Mouse (Mus musculus) hindbrain, postnatal 0 days (tissue): Measurements from ENCODE around the gene Tmem8b. TPM values are rescaled to one million over a fixed set of nuclear protein-coding genes. Genes with fewer than 3 reads are reported as not detected.

Source experiments
- ATAC-seq: fragments of 200-750 bp; cut with Nextera tagmentation; 2 replicates; pipeline ENCODE4 v1.8.0; 2017; ENCODE audit warnings: mild to moderate bottlenecking, moderate TSS enrichment, moderate library complexity
- DNase-seq: peaks from one replicate; pipeline ENCODE4 v3.0.0-alpha.2; 2015; ENCODE audit warnings: low spot score
- H3K27ac ChIP-seq: fragments of 300-500 bp; sonication (generic); 2 replicates; pipeline ENCODE4 v1.5.1; 2014; ENCODE audit warnings: mild to moderate bottlenecking
- H3K27me3 ChIP-seq: fragments of 300-500 bp; sonication (generic); 2 replicates; pipeline ENCODE4 v1.6.1; 2014; ENCODE audit warnings: low read length, mixed read lengths; ENCODE audit not compliant: insufficient read depth
- H3K36me3 ChIP-seq: fragments of 300-500 bp; sonication (generic); 2 replicates; pipeline ENCODE4 v1.6.1; 2014; ENCODE audit warnings: low read length, mixed read lengths; ENCODE audit not compliant: insufficient read depth
- H3K4me1 ChIP-seq: fragments of 300-500 bp; sonication (generic); 2 replicates; pipeline ENCODE4 v1.6.1; 2014; ENCODE audit warnings: antibody characterized with exemption, low read length, mixed read lengths; ENCODE audit not compliant: insufficient read depth
- H3K4me2 ChIP-seq: fragments of 300-500 bp; sonication (generic); 2 replicates; pipeline ENCODE4 v1.6.1; 2014; ENCODE audit warnings: low read depth, mild to moderate bottlenecking, low read length, moderate library complexity, mixed read lengths
- H3K4me3 ChIP-seq: fragments of 300-500 bp; sonication (generic); 2 replicates; pipeline ENCODE4 v1.5.1; 2014; ENCODE audit warnings: low read length
- H3K9ac ChIP-seq: fragments of 300-500 bp; sonication (generic); replicated peaks from 2 replicates; pipeline ENCODE4 v1.6.1; 2014; ENCODE audit warnings: mild to moderate bottlenecking, low read length, moderate library complexity, mixed read lengths
- H3K9me3 ChIP-seq: fragments of 300-500 bp; sonication (generic); 2 replicates; pipeline ENCODE4 v1.6.1; 2016; ENCODE audit warnings: low read length, mixed read lengths
- CTCF ChIP-seq: IDR thresholded peaks from 2 replicates; pipeline ENCODE4 v1.5.1; 2016; ENCODE audit warnings: antibody characterized with exemption, control low read depth, low read depth
- WGBS: fragments of 180-500 bp; shearing (Covaris S2); extraction: QIAGEN DNeasy Blood & Tissue Kit; methylation state at CpG from one replicate; pipeline ENCODE4 v1.1.7; 2014; 5-methylcytosine and 5-hydroxymethylcytosine counted together
- polyA plus RNA-seq: library from polyadenylated mRNA; unstranded; fragments of >200 nt; fragmentation: Nextera tagmentation; extraction: Ambion mirVana; gene quantifications from 2 replicates; pipeline ENCODE4 v1.2.1, GENCODE M21; 2015
- total RNA-seq: library from RNA; depleted of rRNA; stranded (reverse); fragments of >200 nt; gene quantifications from 2 replicates; pipeline ENCODE4 v1.2.3, GENCODE M21; 2014

Tmem8b gene
- total and polyA plus RNA-seq, 2 experiments from 2014 or later: 11.4 to 31.6 TPM

DNA sequence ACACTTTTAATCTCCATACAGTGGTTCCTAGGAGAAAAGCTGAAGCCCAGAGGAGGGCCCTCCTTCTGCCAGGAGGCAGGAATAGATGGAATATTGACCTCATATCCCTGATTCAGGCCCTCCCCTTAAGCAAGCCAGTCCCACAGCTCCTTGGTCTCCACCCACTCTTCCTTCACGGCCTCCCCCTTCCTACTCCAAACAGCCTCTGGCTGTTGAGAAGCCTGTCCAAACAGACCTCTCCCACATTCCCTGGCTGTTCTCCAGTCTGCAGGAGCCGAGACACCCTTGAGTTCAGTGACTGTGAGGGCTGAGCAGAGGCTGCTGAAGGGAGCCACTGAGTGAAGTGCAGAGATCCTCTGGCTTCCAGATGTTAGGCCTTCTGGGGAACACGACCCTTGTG lies 58.2 kb downstream of the Tmem8b start, which contains the start of gene Hrct1:
Gene Hrct1 (plus strand): TSS at position 194 of the 400 bp plus-strand sequence.
- no peak for TF ChIP-seq CTCF
- H3K4me1 ChIP-seq: no peaks in the 10 kb centered on the region
- peak within 1 kb of the TSS; percentile 16; the same call in 1 of the 2 replicates for H3K27ac ChIP-seq
- 46% methylated on average over 3 of the region's 3 CpGs for WGBS
- no peak for ATAC-seq
- H3K9ac ChIP-seq: no peak within 1 kb of the TSS
- H3K9me3 ChIP-seq: no peaks in the 10 kb centered on the region
- H3K27me3 ChIP-seq: no peaks in the 10 kb centered on the region
- no peaks in the 10 kb centered on the region for H3K36me3 ChIP-seq
- no peak within 1 kb of the TSS for H3K4me2 ChIP-seq
- DNase-seq: no peak
- no peak within 1 kb of the TSS for H3K4me3 ChIP-seq

DNA sequence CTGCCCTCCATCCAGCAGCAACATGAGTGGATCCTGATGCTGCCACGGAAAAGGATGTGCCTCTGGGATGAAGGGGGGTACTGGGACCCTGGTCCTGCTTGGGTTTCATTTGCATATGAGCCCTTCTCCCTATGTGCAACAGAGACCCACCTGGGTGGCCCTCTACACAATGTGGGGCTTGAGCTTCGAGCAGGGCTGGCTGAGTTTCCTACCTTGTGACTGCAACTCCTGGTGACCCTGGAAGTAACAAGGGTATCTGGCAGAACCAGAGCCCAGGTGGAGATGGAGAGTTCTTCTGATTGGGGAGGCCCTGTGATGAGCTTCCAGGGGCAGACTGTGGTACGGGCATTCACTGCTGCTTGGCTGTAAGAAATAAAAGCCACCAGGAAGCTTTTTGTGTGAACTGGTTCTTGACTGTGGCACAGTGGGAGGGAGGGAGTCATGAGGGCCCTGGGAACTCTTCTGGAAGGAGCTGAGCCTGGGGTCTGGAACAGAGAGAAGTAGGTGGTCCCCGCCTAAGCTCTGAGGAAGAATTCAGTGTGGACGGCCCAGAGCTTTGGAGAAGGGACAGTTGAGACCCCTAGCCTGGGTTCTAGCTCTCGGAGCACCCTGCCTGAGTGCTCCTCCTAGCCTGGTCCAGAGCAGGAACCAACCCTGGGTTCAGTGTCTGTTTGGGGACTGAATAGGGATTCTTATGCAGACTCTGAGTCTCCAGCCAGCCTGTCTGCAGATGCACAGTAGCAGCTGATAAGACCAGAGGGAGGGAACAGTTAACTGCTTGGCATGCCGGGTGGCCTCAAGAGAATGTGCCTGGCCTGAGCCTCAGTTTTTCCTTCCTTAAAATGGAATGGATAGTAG lies 59.2 kb downstream of the Tmem8b start:
- H3K27ac ChIP-seq: peak overlapping the region; percentile 16; the same call in 1 of the 2 replicates
- no peak overlapping the region for H3K9ac ChIP-seq
- H3K9me3 ChIP-seq: no peaks in the 10 kb centered on the region
- H3K36me3 ChIP-seq: no peaks in the 10 kb centered on the region
- H3K4me1 ChIP-seq: no peaks in the 10 kb centered on the region
- TF ChIP-seq CTCF: no peak
- H3K27me3 ChIP-seq: no peaks in the 10 kb centered on the region
- no peak overlapping the region for H3K4me2 ChIP-seq
- 71% methylated on average over 7 of the region's 7 CpGs for WGBS
- H3K4me3 ChIP-seq: no peak overlapping the region
- DNase-seq (no peak), ATAC-seq (no peak)

DNA sequence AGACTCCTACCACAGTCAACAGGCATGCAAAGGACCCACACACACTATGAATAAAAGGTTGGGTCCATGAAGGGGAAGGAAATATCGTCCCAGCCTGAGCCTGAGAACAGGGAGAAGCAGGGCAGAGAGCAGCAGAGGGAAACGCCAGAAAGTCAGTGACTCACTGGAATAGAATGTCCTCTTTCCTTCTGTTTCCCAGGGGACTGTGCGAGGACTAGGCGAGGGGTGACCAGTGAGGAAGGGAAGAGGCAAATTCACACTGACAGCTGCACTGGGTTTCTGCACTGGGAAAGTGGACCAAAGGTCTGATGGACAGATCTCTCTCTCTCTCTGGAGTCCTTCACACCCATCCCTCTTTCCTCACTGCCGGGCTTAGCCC lies 59.8 kb downstream of the Tmem8b start:
- Histone ChIP-seq H3K27me3 (no peaks in the 10 kb centered on the region), H3K4me2 (no peak overlapping the region), H3K4me3 (no peak overlapping the region), H3K9me3 (no peaks in the 10 kb centered on the region), H3K4me1 (no peaks in the 10 kb centered on the region), H3K9ac (no peak overlapping the region), H3K36me3 (no peaks in the 10 kb centered on the region), H3K27ac (no peak overlapping the region)
- DNase-seq (no peak), ATAC-seq (no peak)
- 69% methylated on average over 5 of the region's 5 CpGs for WGBS
- TF ChIP-seq CTCF: no peak

DNA sequence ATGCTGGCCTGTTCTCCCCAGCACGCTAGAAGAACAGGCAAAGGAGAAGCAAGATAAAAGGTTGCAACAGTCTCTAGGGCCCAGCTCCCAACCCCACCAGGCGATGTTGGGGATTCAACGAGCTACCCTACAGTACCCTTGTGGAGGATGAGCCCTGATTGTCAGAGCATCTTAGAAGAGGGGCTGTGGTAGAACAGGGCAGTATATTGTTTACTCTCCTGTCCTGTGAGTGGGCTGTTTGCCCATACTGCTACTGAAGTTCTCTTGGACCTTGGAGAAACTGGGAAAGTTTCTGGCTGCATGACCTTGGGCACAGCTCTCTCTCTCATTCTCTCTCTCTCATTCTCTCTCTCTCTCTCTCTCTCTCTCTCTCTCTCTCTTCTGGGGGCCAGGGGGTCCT lies 60.4 kb downstream of the Tmem8b start:
- no peaks in the 10 kb centered on the region for H3K36me3 ChIP-seq
- H3K9me3 ChIP-seq: no peaks in the 10 kb centered on the region
- no peak overlapping the region for H3K4me3 ChIP-seq
- H3K27ac ChIP-seq: no peak overlapping the region
- no peak overlapping the region for H3K4me2 ChIP-seq
- WGBS: 84% methylated on average over 3 of the region's 3 CpGs
- TF ChIP-seq CTCF: no peak
- DNase-seq (no peak), ATAC-seq (no peak)
- H3K9ac ChIP-seq: no peak overlapping the region
- no peaks in the 10 kb centered on the region for H3K4me1 ChIP-seq
- H3K27me3 ChIP-seq: no peaks in the 10 kb centered on the region

DNA sequence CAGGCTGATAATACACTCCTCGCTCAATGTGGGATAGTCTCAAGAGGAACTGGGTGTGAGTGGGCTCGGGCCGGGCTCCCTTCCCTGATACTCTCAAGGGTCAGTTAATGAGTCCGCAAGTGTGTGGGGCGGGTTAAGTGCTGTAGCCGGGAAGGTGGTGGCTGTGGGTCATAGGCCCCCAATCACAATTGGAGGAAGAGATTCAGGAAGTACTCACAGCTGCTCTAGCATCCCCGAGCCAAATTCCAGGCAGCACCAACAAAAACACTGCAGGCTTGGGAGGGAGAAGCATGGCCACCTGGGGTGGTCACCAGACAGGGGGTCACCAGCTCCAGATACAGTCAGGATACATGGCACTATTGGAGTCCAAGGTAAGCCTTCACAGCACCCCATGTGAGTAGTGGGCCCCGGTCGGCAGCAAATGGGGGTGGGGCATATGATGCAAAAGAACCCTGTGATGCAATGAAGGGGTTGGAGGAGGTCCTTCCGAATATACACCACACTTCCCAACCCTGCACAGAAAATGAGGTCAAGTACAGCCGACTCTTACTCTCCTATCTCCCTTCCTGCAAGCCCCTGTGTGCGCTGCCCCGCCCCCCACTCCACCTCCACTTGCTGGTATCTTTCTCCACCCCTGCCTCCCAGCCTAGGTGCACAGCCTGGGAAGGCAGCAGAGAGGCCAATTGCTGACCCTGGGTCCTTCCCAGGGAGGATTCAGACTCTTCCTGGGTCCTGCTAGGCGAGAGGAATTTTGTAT lies 61.2 kb downstream of the Tmem8b start, which contains the start of gene Spaar:
Gene Spaar (plus strand): TSS at position 241 of the 757 bp plus-strand sequence.
- Histone ChIP-seq H3K4me3 (no peak within 1 kb of the TSS), H3K9ac (no peak within 1 kb of the TSS), H3K27me3 (no peaks in the 10 kb centered on the region), H3K27ac (no peak within 1 kb of the TSS), H3K36me3 (no peaks in the 10 kb centered on the region), H3K4me1 (no peaks in the 10 kb centered on the region), H3K4me2 (no peak within 1 kb of the TSS), H3K9me3 (no peaks in the 10 kb centered on the region)
- 75% methylated on average over 14 of the region's 14 CpGs for WGBS
- no peak for ATAC-seq
- no peak for TF ChIP-seq CTCF
- no peak for DNase-seq

DNA sequence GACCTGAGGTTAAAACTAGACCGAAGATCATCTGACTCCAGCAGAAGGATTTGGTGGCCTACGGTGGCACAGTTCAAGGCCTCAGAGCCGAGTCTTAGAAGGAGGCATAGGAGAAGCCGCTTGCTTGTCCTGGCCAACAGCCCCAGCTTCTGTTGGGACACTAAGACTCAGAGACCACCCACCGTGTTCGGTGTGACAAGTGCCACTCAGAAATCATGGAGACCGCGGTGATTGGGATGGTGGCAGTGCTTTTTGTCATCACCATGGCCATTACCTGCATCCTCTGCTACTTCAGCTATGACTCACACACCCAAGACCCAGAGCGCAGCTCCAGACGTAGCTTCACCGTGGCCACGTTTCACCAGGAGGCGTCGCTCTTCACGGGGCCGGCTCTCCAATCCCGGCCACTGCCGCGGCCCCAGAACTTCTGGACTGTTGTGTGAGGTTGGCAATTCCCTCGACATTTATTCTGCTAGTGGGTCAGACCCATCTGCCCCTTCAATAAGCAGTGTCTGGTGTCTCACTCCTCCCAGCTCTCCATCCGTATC lies 62.1 kb downstream of the Tmem8b start:
- no peak overlapping the region for H3K27ac ChIP-seq
- H3K27me3 ChIP-seq: no peaks in the 10 kb centered on the region
- DNase-seq: no peak
- 74% methylated on average over 21 of the region's 21 CpGs for WGBS
- no peaks in the 10 kb centered on the region for H3K36me3 ChIP-seq
- no peak overlapping the region for H3K4me3 ChIP-seq
- H3K9me3 ChIP-seq: no peaks in the 10 kb centered on the region
- no peak overlapping the region for H3K4me2 ChIP-seq
- no peaks in the 10 kb centered on the region for H3K4me1 ChIP-seq
- ATAC-seq: no peak
- no peak overlapping the region for H3K9ac ChIP-seq
- TF ChIP-seq CTCF: no peak
